Mouse (Mus musculus) mature B cell (primary cell): ENCODE data around the gene Tmem86b.

Source experiments
- in situ Hi-C: fragments of 300-500 bp; cut with MboI; formaldehyde crosslinking; loops from 2 replicates; pipeline ENCODE4 v1.14.3; 2019

Gene Tmem86b

GRCm38 (mm10) chr7:4631031-4631430 lies at the start of gene Tmem86b:
Gene Tmem86b, minus strand, starts transcription at chr7:4631422.
- in situ Hi-C loops = no loop called here

DNA sequence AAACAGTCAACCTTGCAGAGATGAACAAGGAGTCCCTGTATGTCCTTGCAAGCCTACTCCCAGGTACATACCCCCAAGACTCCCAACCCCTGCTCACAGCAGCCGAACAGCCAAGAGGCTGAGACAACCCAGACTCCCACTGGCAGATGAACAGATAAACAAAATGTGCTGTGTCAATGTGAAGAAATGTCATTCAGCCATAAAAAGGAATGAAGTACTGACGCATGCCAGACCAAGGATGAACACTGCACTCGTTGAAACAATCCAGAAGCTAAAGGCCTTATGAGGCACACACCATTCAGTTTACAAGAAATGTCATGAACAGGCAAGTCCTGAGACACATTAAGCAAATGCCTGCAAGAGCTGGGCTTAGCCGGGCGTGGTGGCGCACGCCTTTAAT lies 44.0 kb upstream of the Tmem86b start:
- in situ Hi-C loops = no loop called here

DNA sequence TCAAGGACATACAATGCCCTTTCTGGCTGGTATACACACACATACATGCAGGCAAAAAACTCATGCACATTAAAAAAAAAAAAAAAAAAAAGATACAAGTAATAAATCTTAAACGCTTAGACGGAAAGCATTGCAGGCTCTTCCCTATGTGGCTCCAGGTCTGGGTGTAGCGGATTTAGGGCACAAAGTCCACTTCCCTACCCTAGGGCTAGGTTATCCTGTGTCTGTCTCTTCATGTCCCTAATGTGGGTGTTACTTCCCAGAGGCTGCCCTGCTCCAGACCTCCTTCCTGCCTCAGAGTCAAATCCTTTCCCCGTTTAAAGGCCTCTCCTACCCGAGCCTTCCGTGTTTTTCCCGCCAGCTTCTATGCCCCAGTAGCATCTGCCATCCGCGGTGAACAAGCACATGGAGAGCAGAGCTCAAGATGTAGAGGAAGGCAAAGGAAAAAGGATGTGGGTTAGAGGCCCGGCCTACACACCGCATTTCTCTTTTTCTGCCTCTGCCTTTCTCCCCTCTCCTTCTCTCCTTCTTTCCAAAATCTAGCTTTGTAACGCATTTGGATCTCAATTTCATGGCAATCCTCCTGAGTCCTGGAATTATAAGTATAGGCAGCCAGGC lies 43.0 kb upstream of the Tmem86b start:
- in situ Hi-C loops = no loop called here

DNA sequence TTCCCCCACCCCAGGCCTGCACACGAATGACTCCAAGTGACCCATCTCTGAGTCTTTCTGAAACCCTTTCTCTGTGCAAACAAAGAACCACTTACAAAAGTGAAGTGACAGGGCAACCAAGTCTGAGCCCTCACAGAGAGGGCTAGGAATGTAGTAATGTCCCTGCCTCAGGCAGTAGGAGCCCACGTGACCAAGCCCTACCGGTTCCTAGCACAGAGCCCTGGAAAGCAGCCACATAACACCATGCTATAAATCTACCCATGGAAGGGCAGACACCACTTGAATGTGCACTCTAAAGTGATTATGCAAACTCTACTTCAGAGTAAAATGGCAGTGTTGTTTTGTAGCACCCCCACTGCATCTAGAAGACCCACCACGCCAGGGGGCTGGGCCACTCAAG lies 40.7 kb upstream of the Tmem86b start:
- in situ Hi-C loops = no loop called here

GRCm38 (mm10) chr7:4670655-4671255 lies 39.5 kb upstream of the Tmem86b start:
- in situ Hi-C loops = no loop called here

DNA sequence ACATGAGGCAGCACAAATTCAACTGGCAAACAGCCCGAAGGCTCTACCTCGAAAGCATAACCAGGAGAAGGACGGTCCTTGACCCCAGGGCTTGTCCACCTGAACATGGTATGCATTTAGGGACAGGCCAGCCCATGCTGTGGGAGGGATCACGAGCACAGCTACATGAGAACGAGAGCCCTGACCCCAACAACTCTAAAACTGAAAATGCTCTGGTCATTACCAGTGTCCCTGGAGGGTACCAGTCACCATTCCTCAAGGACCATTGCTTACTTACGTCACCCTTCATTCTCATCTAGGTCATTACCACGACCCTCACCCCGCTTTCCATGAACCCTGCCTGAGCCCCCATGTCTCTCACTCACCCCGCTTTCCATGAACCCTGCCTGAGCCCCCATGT lies 37.9 kb upstream of the Tmem86b start:
- in situ Hi-C loops = no loop called here

- in situ Hi-C loops = no loop called here
Measured at GRCm38 (mm10) chr7:4668506-4668905, 37.3 kb upstream of the Tmem86b start.

- in situ Hi-C loops = no loop called here
Measured at GRCm38 (mm10) chr7:4666871-4667270, 35.6 kb upstream of the Tmem86b start.

- in situ Hi-C loops = no loop called here
Measured at GRCm38 (mm10) chr7:4663742-4664141, 32.5 kb upstream of the Tmem86b start.

DNA sequence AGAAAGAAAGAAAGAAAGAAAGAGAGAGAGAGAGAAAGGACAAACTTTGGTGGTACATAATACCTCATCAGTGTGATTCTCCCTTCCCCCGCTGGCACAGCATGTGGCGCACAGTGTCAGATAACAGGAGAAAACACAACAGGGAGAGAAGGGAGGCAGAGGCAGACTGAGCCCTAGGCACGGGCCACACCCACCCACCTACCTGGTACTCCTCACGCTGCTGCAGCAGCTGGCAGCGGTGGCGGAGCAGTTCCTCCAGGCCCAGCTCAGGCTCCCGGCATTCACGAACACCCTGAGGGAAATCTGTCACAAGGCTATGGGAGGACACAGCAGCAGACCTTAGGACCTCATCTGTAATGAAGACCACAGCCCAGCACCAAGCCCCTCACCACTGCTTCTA lies 32.0 kb upstream of the Tmem86b start:
- in situ Hi-C loops = no loop called here

DNA sequence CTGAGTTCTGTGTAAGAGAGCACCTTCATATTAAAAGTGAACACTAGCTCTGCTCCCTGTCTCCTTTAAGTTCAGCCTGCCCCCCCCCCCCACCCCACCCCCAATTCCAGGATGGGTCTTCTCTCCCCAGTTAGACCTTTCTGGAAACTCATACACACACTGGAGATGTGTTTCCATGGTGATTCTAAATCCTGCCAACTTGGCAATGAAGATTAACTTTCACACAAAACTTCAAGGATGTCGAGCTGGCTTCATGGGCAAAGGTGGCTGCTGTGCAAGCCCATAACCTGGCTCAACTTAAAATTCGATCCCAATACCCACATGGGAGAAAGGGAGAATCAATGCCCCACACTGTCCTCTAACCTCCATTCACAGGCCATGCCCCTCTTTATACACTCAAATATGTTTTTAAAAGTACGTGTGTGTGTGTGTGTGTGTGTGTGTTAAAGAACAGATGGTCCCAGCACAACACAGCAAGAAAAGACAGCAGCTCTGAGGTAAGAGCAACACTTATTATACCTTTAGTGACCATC lies 28.8 kb upstream of the Tmem86b start:
- in situ Hi-C loops = no loop called here

- in situ Hi-C loops = no loop called here
Measured at GRCm38 (mm10) chr7:4658912-4659551, 27.8 kb upstream of the Tmem86b start, which contains the start of gene Ppp6r1. Gene Ppp6r1, minus strand, starts transcription at chr7:4659019.

DNA sequence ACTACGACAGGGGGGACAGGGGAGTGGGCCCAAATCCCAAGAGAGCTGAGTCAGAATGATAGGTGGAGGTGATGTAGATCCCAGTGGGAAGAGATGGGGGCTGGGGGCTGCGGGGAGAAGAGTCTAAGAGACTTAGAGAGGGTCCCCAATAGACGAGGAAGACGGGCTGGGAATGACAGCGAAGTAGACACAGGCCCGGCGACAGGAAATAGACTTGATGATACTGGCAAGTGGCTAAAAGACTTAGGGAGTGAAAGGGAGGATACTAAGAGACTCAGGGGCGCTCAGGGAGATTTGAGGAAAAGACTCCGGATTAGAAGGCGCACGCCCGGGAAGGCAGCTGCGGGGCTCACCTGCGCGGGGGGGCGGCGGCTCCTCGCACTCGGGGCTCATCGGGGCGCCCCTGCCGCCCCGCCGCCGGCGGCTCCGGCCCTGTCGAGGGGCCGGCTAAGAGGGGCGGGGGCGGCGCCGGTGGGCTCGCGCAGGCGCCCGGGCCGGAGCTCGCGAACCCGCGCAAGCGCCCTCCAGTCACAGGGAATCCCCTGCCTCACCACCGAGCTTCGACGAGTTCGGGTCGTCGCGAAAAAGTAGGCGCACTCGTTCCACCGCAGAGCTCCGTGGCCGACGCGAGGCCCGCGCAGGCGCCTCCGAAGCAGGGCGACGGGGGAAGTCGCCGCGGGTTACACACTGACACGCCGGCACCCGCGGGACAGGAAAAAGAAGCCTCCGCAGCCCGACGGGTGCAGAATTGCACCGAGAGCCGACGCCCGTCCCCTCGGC lies 27.1 kb upstream of the Tmem86b start:
- in situ Hi-C loops = no loop called here

- in situ Hi-C loops = no loop called here
Measured at GRCm38 (mm10) chr7:4657521-4658127, 26.4 kb upstream of the Tmem86b start.

- in situ Hi-C loops = no loop called here
Measured at GRCm38 (mm10) chr7:4656818-4657217, 25.6 kb upstream of the Tmem86b start.

GRCm38 (mm10) chr7:4655916-4656315 lies 24.7 kb upstream of the Tmem86b start:
- in situ Hi-C loops = no loop called here

- in situ Hi-C loops = no loop called here
Measured at GRCm38 (mm10) chr7:4655393-4655792, 24.2 kb upstream of the Tmem86b start.

GRCm38 (mm10) chr7:4654221-4654620 lies 23.0 kb upstream of the Tmem86b start:
- in situ Hi-C loops = no loop called here

- in situ Hi-C loops = no loop called here
Measured at GRCm38 (mm10) chr7:4653780-4654179, 22.6 kb upstream of the Tmem86b start.

- in situ Hi-C loops = no loop called here
Measured at GRCm38 (mm10) chr7:4653351-4653750, 22.1 kb upstream of the Tmem86b start.

DNA sequence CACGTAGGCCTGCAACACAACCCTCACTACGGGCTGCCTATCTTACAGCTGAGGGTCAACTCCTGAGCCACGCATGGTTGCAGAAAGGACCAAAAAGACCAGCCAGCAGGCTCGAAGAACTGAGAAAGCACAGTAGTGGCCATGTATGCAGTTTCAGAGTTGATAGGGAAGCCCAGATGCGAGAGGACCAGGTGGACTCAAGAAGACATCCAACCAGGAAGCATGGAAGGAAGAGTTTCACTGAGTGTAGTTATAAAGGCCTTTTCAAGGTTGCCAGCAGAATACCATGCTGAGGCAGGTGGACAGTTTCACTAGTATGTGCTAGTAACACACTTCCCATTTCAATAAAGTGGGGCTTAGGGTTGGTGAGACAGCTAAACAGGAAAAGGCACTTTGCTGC lies 21.5 kb upstream of the Tmem86b start:
- in situ Hi-C loops = no loop called here

DNA sequence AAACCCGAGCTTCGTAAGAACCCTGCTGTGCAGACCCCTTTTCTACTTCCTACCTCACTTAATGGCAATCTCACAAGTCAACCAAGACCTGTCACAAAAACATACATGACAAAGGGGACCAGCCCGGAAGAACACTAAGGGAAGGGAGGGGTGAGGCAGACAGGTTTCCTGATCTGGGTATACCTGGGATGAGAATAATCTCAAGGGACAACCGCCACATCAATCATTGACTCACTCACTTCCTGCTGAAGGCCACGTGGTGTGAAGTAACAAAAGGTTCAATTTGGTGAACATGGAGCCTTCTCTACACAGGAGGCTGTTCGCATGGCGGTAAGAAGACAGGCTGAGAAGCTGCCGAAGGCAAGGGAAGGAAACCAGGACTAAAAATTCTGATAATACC lies 20.4 kb upstream of the Tmem86b start:
- in situ Hi-C loops = no loop called here
